Mouse (Mus musculus): ENCODE measurements around the gene Rims1. TPM values are rescaled to one million over a fixed set of nuclear protein-coding genes. Genes with fewer than 3 reads are reported as not detected.

Rims1 gene
- polyA plus RNA-seq, 1 experiment = 7.6 TPM

GRCm38 (mm10) chr1:22579470-22579869, 226.3 kb downstream of the Rims1 start:
- Histone ChIP-seq H3K9ac (ENCODE audit: low read depth, poor library complexity, severe bottlenecking) (no peak overlapping the region), H3K27me3 (ENCODE audit: control insufficient read depth, insufficient read depth, low read length, poor library complexity, severe bottlenecking) (no peaks in the 10 kb centered on the region; the same call in 1 of the 2 replicates), H3K4me1 (ENCODE audit: control insufficient read depth, insufficient read depth, low read length) (no peaks in the 10 kb centered on the region), H3K4me3 (ENCODE audit: low read depth, low read length) (no peak overlapping the region), H3K36me3 (ENCODE audit: control insufficient read depth, insufficient read depth, low read length, poor library complexity, severe bottlenecking) (no peaks in the 10 kb centered on the region), H3K27ac (ENCODE audit: insufficient read depth, low read length) (no peak overlapping the region), H3K9me3 (replicated peaks; ENCODE audit: control insufficient read depth, insufficient read depth, low read length, poor library complexity, severe bottlenecking) (no peaks in the 10 kb centered on the region)
- TF ChIP-seq EP300 (IDR thresholded peaks at IDR 0.05; ENCODE audit: insufficient read depth, low read depth, low read length) = no peak
- no peak for TF ChIP-seq CTCF (IDR thresholded peaks at IDR 0.05; ENCODE audit: low read depth, low read length)
- TF ChIP-seq POLR2A (IDR thresholded peaks at IDR 0.05; ENCODE audit: insufficient read depth, low read length) = no peak

GRCm38 (mm10) chr1:22572720-22573119, 233.1 kb downstream of the Rims1 start:
- TF ChIP-seq EP300 (IDR thresholded peaks at IDR 0.05; ENCODE audit: insufficient read depth, low read depth, low read length) (no peak), CTCF (IDR thresholded peaks at IDR 0.05; ENCODE audit: low read depth, low read length) (no peak), POLR2A (IDR thresholded peaks at IDR 0.05; ENCODE audit: insufficient read depth, low read length) (no peak)
- H3K4me1 ChIP-seq (ENCODE audit: control insufficient read depth, insufficient read depth, low read length) = no peaks in the 10 kb centered on the region
- no peaks in the 10 kb centered on the region for H3K9me3 ChIP-seq (replicated peaks; ENCODE audit: control insufficient read depth, insufficient read depth, low read length, poor library complexity, severe bottlenecking)
- H3K4me3 ChIP-seq (ENCODE audit: low read depth, low read length) = no peak overlapping the region
- H3K27ac ChIP-seq (ENCODE audit: insufficient read depth, low read length) = no peak overlapping the region
- H3K36me3 ChIP-seq (ENCODE audit: control insufficient read depth, insufficient read depth, low read length, poor library complexity, severe bottlenecking) = no peaks in the 10 kb centered on the region
- H3K9ac ChIP-seq (ENCODE audit: low read depth, poor library complexity, severe bottlenecking) = no peak overlapping the region
- H3K27me3 ChIP-seq (ENCODE audit: control insufficient read depth, insufficient read depth, low read length, poor library complexity, severe bottlenecking) = no peaks in the 10 kb centered on the region; the same call in 1 of the 2 replicates

GRCm38 (mm10) chr1:22546273-22546672, 259.5 kb downstream of the Rims1 start:
- H3K4me3 ChIP-seq (ENCODE audit: low read depth, low read length) = no peak overlapping the region
- no peaks in the 10 kb centered on the region for H3K36me3 ChIP-seq (ENCODE audit: control insufficient read depth, insufficient read depth, low read length, poor library complexity, severe bottlenecking)
- H3K27me3 ChIP-seq (ENCODE audit: control insufficient read depth, insufficient read depth, low read length, poor library complexity, severe bottlenecking) = no peaks in the 10 kb centered on the region
- no peak for TF ChIP-seq EP300 (IDR thresholded peaks at IDR 0.05; ENCODE audit: insufficient read depth, low read depth, low read length)
- TF ChIP-seq POLR2A (IDR thresholded peaks at IDR 0.05; ENCODE audit: insufficient read depth, low read length) = no peak
- no peak for TF ChIP-seq CTCF (IDR thresholded peaks at IDR 0.05; ENCODE audit: low read depth, low read length)
- H3K9me3 ChIP-seq (replicated peaks; ENCODE audit: control insufficient read depth, insufficient read depth, low read length, poor library complexity, severe bottlenecking) = no peaks in the 10 kb centered on the region
- no peak overlapping the region for H3K27ac ChIP-seq (ENCODE audit: insufficient read depth, low read length)
- no peaks in the 10 kb centered on the region for H3K4me1 ChIP-seq (ENCODE audit: control insufficient read depth, insufficient read depth, low read length)
- no peak overlapping the region for H3K9ac ChIP-seq (ENCODE audit: low read depth, poor library complexity, severe bottlenecking)

- Histone ChIP-seq H3K9ac (ENCODE audit: low read depth, poor library complexity, severe bottlenecking) (no peak overlapping the region), H3K27me3 (ENCODE audit: control insufficient read depth, insufficient read depth, low read length, poor library complexity, severe bottlenecking) (no peaks in the 10 kb centered on the region; the same call in none of the 2 replicates), H3K36me3 (ENCODE audit: control insufficient read depth, insufficient read depth, low read length, poor library complexity, severe bottlenecking) (no peaks in the 10 kb centered on the region), H3K4me1 (ENCODE audit: control insufficient read depth, insufficient read depth, low read length) (no peaks in the 10 kb centered on the region), H3K4me3 (ENCODE audit: low read depth, low read length) (no peak overlapping the region), H3K9me3 (replicated peaks; ENCODE audit: control insufficient read depth, insufficient read depth, low read length, poor library complexity, severe bottlenecking) (no peaks in the 10 kb centered on the region), H3K27ac (ENCODE audit: insufficient read depth, low read length) (no peak overlapping the region)
- TF ChIP-seq POLR2A (IDR thresholded peaks at IDR 0.05; ENCODE audit: insufficient read depth, low read length) (no peak), CTCF (IDR thresholded peaks at IDR 0.05; ENCODE audit: low read depth, low read length) (no peak), EP300 (IDR thresholded peaks at IDR 0.05; ENCODE audit: insufficient read depth, low read depth, low read length) (no peak)
Measured at GRCm38 (mm10) chr1:22538129-22538528, 267.7 kb downstream of the Rims1 start.

GRCm38 (mm10) chr1:22536776-22537175, 269.0 kb downstream of the Rims1 start:
- TF ChIP-seq CTCF (IDR thresholded peaks at IDR 0.05; ENCODE audit: low read depth, low read length) = no peak
- no peak for TF ChIP-seq POLR2A (IDR thresholded peaks at IDR 0.05; ENCODE audit: insufficient read depth, low read length)
- no peak for TF ChIP-seq EP300 (IDR thresholded peaks at IDR 0.05; ENCODE audit: insufficient read depth, low read depth, low read length)
- no peaks in the 10 kb centered on the region; the same call in none of the 2 replicates for H3K27me3 ChIP-seq (ENCODE audit: control insufficient read depth, insufficient read depth, low read length, poor library complexity, severe bottlenecking)
- no peaks in the 10 kb centered on the region for H3K36me3 ChIP-seq (ENCODE audit: control insufficient read depth, insufficient read depth, low read length, poor library complexity, severe bottlenecking)
- no peaks in the 10 kb centered on the region for H3K9me3 ChIP-seq (replicated peaks; ENCODE audit: control insufficient read depth, insufficient read depth, low read length, poor library complexity, severe bottlenecking)
- H3K9ac ChIP-seq (ENCODE audit: low read depth, poor library complexity, severe bottlenecking) = no peak overlapping the region
- no peaks in the 10 kb centered on the region for H3K4me1 ChIP-seq (ENCODE audit: control insufficient read depth, insufficient read depth, low read length)
- H3K27ac ChIP-seq (ENCODE audit: insufficient read depth, low read length) = no peak overlapping the region
- no peak overlapping the region for H3K4me3 ChIP-seq (ENCODE audit: low read depth, low read length)

- H3K27me3 ChIP-seq (ENCODE audit: control insufficient read depth, insufficient read depth, low read length, poor library complexity, severe bottlenecking) = no peaks in the 10 kb centered on the region; the same call in none of the 2 replicates
- H3K36me3 ChIP-seq (ENCODE audit: control insufficient read depth, insufficient read depth, low read length, poor library complexity, severe bottlenecking) = no peaks in the 10 kb centered on the region
- TF ChIP-seq EP300 (IDR thresholded peaks at IDR 0.05; ENCODE audit: insufficient read depth, low read depth, low read length) = no peak
- TF ChIP-seq CTCF (IDR thresholded peaks at IDR 0.05; ENCODE audit: low read depth, low read length) = no peak
- TF ChIP-seq POLR2A (IDR thresholded peaks at IDR 0.05; ENCODE audit: insufficient read depth, low read length) = no peak
Measured at GRCm38 (mm10) chr1:22535049-22535448, 270.7 kb downstream of the Rims1 start.

More at GRCm38 (mm10) chr1:22535049-22535448, 270.7 kb downstream of the Rims1 start:
- Histone ChIP-seq H3K9me3 (replicated peaks; ENCODE audit: control insufficient read depth, insufficient read depth, low read length, poor library complexity, severe bottlenecking) (no peaks in the 10 kb centered on the region), H3K4me3 (ENCODE audit: low read depth, low read length) (no peak overlapping the region), H3K27ac (ENCODE audit: insufficient read depth, low read length) (no peak overlapping the region), H3K9ac (ENCODE audit: low read depth, poor library complexity, severe bottlenecking) (no peak overlapping the region), H3K4me1 (ENCODE audit: control insufficient read depth, insufficient read depth, low read length) (no peaks in the 10 kb centered on the region)
